Mouse (Mus musculus): ENCODE measurements at regions not wholly inside any gene's neighbourhood (a gene's known extent, or its start where the extent isn't known, plus 50 kb on each side); places are given as distances from the start of the nearest gene placed in this dataset.
"Not testable (repeated sequence)": the region's sequence is repeated elsewhere in the genome, so short reads cannot be mapped to it uniquely, and the experiment has no call there.

DNA sequence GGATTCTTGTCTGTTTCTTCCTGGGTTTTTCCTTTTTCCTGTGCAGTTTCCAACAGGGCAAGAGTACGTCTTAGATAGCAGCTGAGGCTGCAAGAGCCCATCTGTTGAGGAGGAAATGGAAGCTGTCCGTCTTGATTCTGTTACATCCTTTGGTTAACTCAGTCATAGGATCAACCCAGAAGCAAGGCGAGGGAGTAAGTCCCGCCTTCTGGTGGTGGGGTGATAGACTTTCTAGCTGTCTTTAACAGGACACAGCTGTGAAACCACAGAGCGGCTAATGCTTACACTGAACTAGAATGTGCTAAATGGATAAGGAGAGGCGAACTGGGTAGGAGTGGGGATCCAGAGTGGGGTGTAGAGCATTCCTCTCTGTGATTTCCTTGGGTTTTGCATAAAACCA, 79.9 kb upstream of the 1110032F04Rik start:
- Histone ChIP-seq H3K4me2 (ENCODE audit: low read depth, low read length, severe bottlenecking) (no peak overlapping the region), H3K27ac (ENCODE audit: low read depth, low read length) (no peak overlapping the region), H3K9me3 (ENCODE audit: control insufficient read depth, low read length) (no peaks in the 10 kb centered on the region), H3K36me3 (ENCODE audit: control insufficient read depth, insufficient read depth, low read length) (no peaks in the 10 kb centered on the region), H3K9ac (ENCODE audit: low read length) (no peak overlapping the region), H3K4me1 (replicated peaks; ENCODE audit: control insufficient read depth, insufficient read depth, low read length) (no peaks in the 10 kb centered on the region), H3K4me3 (ENCODE audit: low read depth, low read length) (no peak overlapping the region), H3K27me3 (ENCODE audit: control insufficient read depth, insufficient read depth, low read length) (no peaks in the 10 kb centered on the region)
- DNase-seq (ENCODE audit: low spot score) (no peak), ATAC-seq (replicated peaks; ENCODE audit: low FRiP score) (no peak)
- 82% methylated on average over 6 of the region's 6 CpGs for WGBS

- no peaks in the 10 kb centered on the region for H3K27me3 ChIP-seq (ENCODE audit: control insufficient read depth, insufficient read depth, low read length)
- no peak overlapping the region for H3K9ac ChIP-seq (ENCODE audit: low read length)
- no peaks in the 10 kb centered on the region for H3K4me1 ChIP-seq (replicated peaks; ENCODE audit: control insufficient read depth, insufficient read depth, low read length)
- no peak for DNase-seq (ENCODE audit: low spot score)
- H3K9me3 ChIP-seq (ENCODE audit: control insufficient read depth, low read length): no peaks in the 10 kb centered on the region
- no peak overlapping the region for H3K4me2 ChIP-seq (ENCODE audit: low read depth, low read length, severe bottlenecking)
- no peak for ATAC-seq (replicated peaks; ENCODE audit: low FRiP score)
- no peak overlapping the region for H3K27ac ChIP-seq (ENCODE audit: low read depth, low read length)
- 86% methylated on average over 4 of the region's 4 CpGs for WGBS
- H3K36me3 ChIP-seq (ENCODE audit: control insufficient read depth, insufficient read depth, low read length): no peaks in the 10 kb centered on the region
- no peak overlapping the region for H3K4me3 ChIP-seq (ENCODE audit: low read depth, low read length)
Observed at GRCm38 (mm10) chr3:68790466-68790865, 78.9 kb upstream of the 1110032F04Rik start.

- Histone ChIP-seq H3K9me3 (ENCODE audit: control insufficient read depth, low read length) (no peaks in the 10 kb centered on the region), H3K4me1 (replicated peaks; ENCODE audit: control insufficient read depth, insufficient read depth, low read length) (no peaks in the 10 kb centered on the region), H3K4me3 (ENCODE audit: low read depth, low read length) (no peak overlapping the region), H3K27ac (ENCODE audit: low read depth, low read length) (no peak overlapping the region), H3K36me3 (ENCODE audit: control insufficient read depth, insufficient read depth, low read length) (no peaks in the 10 kb centered on the region), H3K9ac (ENCODE audit: low read length) (no peak overlapping the region), H3K4me2 (ENCODE audit: low read depth, low read length, severe bottlenecking) (no peak overlapping the region), H3K27me3 (ENCODE audit: control insufficient read depth, insufficient read depth, low read length) (no peaks in the 10 kb centered on the region)
- no peak for DNase-seq (ENCODE audit: low spot score)
- WGBS: 91% methylated on average over 4 of the region's 4 CpGs
- no peak for ATAC-seq (replicated peaks; ENCODE audit: low FRiP score)
Observed at GRCm38 (mm10) chr3:68792883-68793282, 76.5 kb upstream of the 1110032F04Rik start.

- Histone ChIP-seq H3K4me3 (ENCODE audit: low read depth, low read length) (no peak overlapping the region), H3K9me3 (ENCODE audit: control insufficient read depth, low read length) (no peaks in the 10 kb centered on the region), H3K27ac (ENCODE audit: low read depth, low read length) (no peak overlapping the region), H3K36me3 (ENCODE audit: control insufficient read depth, insufficient read depth, low read length) (no peaks in the 10 kb centered on the region), H3K27me3 (ENCODE audit: control insufficient read depth, insufficient read depth, low read length) (no peaks in the 10 kb centered on the region), H3K9ac (ENCODE audit: low read length) (no peak overlapping the region), H3K4me2 (ENCODE audit: low read depth, low read length, severe bottlenecking) (no peak overlapping the region), H3K4me1 (replicated peaks; ENCODE audit: control insufficient read depth, insufficient read depth, low read length) (no peaks in the 10 kb centered on the region)
- peak; percentile 3 for DNase-seq (ENCODE audit: low spot score)
- 58% methylated on average over 2 of the region's 2 CpGs for WGBS
- ATAC-seq (replicated peaks; ENCODE audit: low FRiP score): no peak
Observed at GRCm38 (mm10) chr3:68793923-68794322, 75.5 kb upstream of the 1110032F04Rik start.

GRCm38 (mm10) chr3:68794380-68795014, 74.9 kb upstream of the 1110032F04Rik start:
- H3K4me2 ChIP-seq (ENCODE audit: low read depth, low read length, severe bottlenecking): no peak overlapping the region
- no peaks in the 10 kb centered on the region for H3K27me3 ChIP-seq (ENCODE audit: control insufficient read depth, insufficient read depth, low read length)
- no peaks in the 10 kb centered on the region for H3K9me3 ChIP-seq (ENCODE audit: control insufficient read depth, low read length)
- no peak overlapping the region for H3K27ac ChIP-seq (ENCODE audit: low read depth, low read length)
- no peak overlapping the region for H3K9ac ChIP-seq (ENCODE audit: low read length)
- ATAC-seq (replicated peaks; ENCODE audit: low FRiP score): no peak
- DNase-seq (ENCODE audit: low spot score): peak; percentile 11
- no peak overlapping the region for H3K4me3 ChIP-seq (ENCODE audit: low read depth, low read length)
- no peaks in the 10 kb centered on the region for H3K4me1 ChIP-seq (replicated peaks; ENCODE audit: control insufficient read depth, insufficient read depth, low read length)
- WGBS: 62% methylated on average over 4 of the region's 4 CpGs
- no peaks in the 10 kb centered on the region for H3K36me3 ChIP-seq (ENCODE audit: control insufficient read depth, insufficient read depth, low read length)

DNA sequence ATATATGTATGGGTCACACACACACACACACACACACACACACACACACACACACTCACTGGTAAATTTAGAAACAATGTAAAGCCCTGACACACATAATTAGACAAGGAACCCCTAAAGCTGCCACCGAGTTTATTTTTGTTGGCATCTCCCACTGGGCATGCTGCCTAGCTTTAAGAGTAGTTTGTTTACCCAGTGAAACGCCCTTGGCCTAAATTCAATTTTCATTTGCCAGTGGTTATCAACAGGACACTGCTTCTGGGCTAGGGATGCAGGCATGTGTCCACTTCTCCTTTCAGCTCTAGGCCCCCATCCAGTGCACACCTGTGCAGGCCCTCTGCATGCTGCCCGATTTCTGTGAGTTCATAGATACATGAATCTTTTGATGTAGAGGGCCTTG, 73.7 kb upstream of the 1110032F04Rik start:
- DNase-seq (ENCODE audit: low spot score) (no peak), ATAC-seq (replicated peaks; ENCODE audit: low FRiP score) (no peak)
- no peak overlapping the region for H3K27ac ChIP-seq (ENCODE audit: low read depth, low read length)
- no peak overlapping the region for H3K4me2 ChIP-seq (ENCODE audit: low read depth, low read length, severe bottlenecking)
- no peaks in the 10 kb centered on the region; the same call in 1 of the 2 replicates for H3K9me3 ChIP-seq (ENCODE audit: control insufficient read depth, low read length)
- no peak overlapping the region for H3K4me3 ChIP-seq (ENCODE audit: low read depth, low read length)
- H3K27me3 ChIP-seq (ENCODE audit: control insufficient read depth, insufficient read depth, low read length): no peaks in the 10 kb centered on the region
- no peak overlapping the region for H3K9ac ChIP-seq (ENCODE audit: low read length)
- no peaks in the 10 kb centered on the region for H3K4me1 ChIP-seq (replicated peaks; ENCODE audit: control insufficient read depth, insufficient read depth, low read length)
- H3K36me3 ChIP-seq (ENCODE audit: control insufficient read depth, insufficient read depth, low read length): no peaks in the 10 kb centered on the region
- 80% methylated on average over 3 of the region's 3 CpGs for WGBS

- H3K27ac ChIP-seq (ENCODE audit: low read depth, low read length); H3K4me1 ChIP-seq (replicated peaks; ENCODE audit: control insufficient read depth, insufficient read depth, low read length); H3K9me3 ChIP-seq (ENCODE audit: control insufficient read depth, low read length); H3K27me3 ChIP-seq (ENCODE audit: control insufficient read depth, insufficient read depth, low read length); H3K36me3 ChIP-seq (ENCODE audit: control insufficient read depth, insufficient read depth, low read length); H3K4me2 ChIP-seq (ENCODE audit: low read depth, low read length, severe bottlenecking); DNase-seq (ENCODE audit: low spot score); H3K4me3 ChIP-seq (ENCODE audit: low read depth, low read length); H3K9ac ChIP-seq (ENCODE audit: low read length); ATAC-seq (replicated peaks; ENCODE audit: low FRiP score): not testable (repeated sequence)
- 87% methylated on average over 8 of the region's 8 CpGs for WGBS
Observed at GRCm38 (mm10) chr3:68798408-68798807, 71.0 kb upstream of the 1110032F04Rik start.

GRCm38 (mm10) chr3:68808866-68809265, 60.5 kb upstream of the 1110032F04Rik start:
- no peak overlapping the region for H3K9ac ChIP-seq (ENCODE audit: low read length)
- H3K27ac ChIP-seq (ENCODE audit: low read depth, low read length): no peak overlapping the region
- DNase-seq (ENCODE audit: low spot score) (no peak), ATAC-seq (replicated peaks; ENCODE audit: low FRiP score) (no peak)
- H3K9me3 ChIP-seq (ENCODE audit: control insufficient read depth, low read length): no peaks in the 10 kb centered on the region
- WGBS: 87% methylated on average over 2 of the region's 2 CpGs
- no peaks in the 10 kb centered on the region for H3K27me3 ChIP-seq (ENCODE audit: control insufficient read depth, insufficient read depth, low read length)
- no peak overlapping the region for H3K4me3 ChIP-seq (ENCODE audit: low read depth, low read length)
- H3K36me3 ChIP-seq (ENCODE audit: control insufficient read depth, insufficient read depth, low read length): no peaks in the 10 kb centered on the region
- H3K4me1 ChIP-seq (replicated peaks; ENCODE audit: control insufficient read depth, insufficient read depth, low read length): no peaks in the 10 kb centered on the region
- H3K4me2 ChIP-seq (ENCODE audit: low read depth, low read length, severe bottlenecking): no peak overlapping the region

GRCm38 (mm10) chr3:68813461-68813860, 55.9 kb upstream of the 1110032F04Rik start:
- Histone ChIP-seq H3K36me3 (ENCODE audit: control insufficient read depth, insufficient read depth, low read length) (no peaks in the 10 kb centered on the region), H3K27ac (ENCODE audit: low read depth, low read length) (no peak overlapping the region), H3K27me3 (ENCODE audit: control insufficient read depth, insufficient read depth, low read length) (no peaks in the 10 kb centered on the region), H3K9ac (ENCODE audit: low read length) (no peak overlapping the region), H3K4me1 (replicated peaks; ENCODE audit: control insufficient read depth, insufficient read depth, low read length) (no peaks in the 10 kb centered on the region), H3K9me3 (ENCODE audit: control insufficient read depth, low read length) (no peaks in the 10 kb centered on the region), H3K4me3 (ENCODE audit: low read depth, low read length) (no peak overlapping the region), H3K4me2 (ENCODE audit: low read depth, low read length, severe bottlenecking) (no peak overlapping the region)
- DNase-seq (ENCODE audit: low spot score): no peak
- WGBS: 81% methylated on average over 3 of the region's 3 CpGs
- ATAC-seq (replicated peaks; ENCODE audit: low FRiP score): no peak

Data from forebrain, embryonic 11.5 days (tissue).